Mouse (Mus musculus) skeletal muscle tissue, adult 2 months (tissue): ENCODE results near the gene Arih2.
A peak's percentile ranks its signal among the peaks of the same experiment; 100 is the strongest.

Source experiments
- DNase-seq: peaks from one replicate; pipeline ENCODE4 v3.0.0-alpha.2; 2012; ENCODE audit warnings: low read depth, low spot score

Gene Arih2

GRCm38 (mm10) chr9:108564131-108564530, 85.1 kb downstream of the Arih2 start:
- no peak for DNase-seq

GRCm38 (mm10) chr9:108563671-108564070, 85.5 kb downstream of the Arih2 start:
- no peak for DNase-seq

GRCm38 (mm10) chr9:108560227-108560841, 88.9 kb downstream of the Arih2 start, which contains the start of gene Impdh2:
Gene Impdh2 (plus strand): TSS chr9:108560286.
- peak; percentile 97 for DNase-seq

- DNase-seq = no peak
These were observed 90.0 kb downstream of the Arih2 start for GRCm38 (mm10) chr9:108559169-108559568.
